Mouse (Mus musculus): ENCODE data around the gene Eya2. TPM values are rescaled to one million over a fixed set of nuclear protein-coding genes. Genes with fewer than 3 reads are reported as not detected.
A peak's percentile ranks its signal among the peaks of the same experiment; 100 is the strongest.
"Not testable (repeated sequence)": the region's sequence is repeated elsewhere in the genome, so short reads cannot be mapped to it uniquely, and the experiment has no call there.

Gene Eya2
- polyA plus RNA-seq, 1 experiment from 2014 or later = 0.16 TPM

DNA sequence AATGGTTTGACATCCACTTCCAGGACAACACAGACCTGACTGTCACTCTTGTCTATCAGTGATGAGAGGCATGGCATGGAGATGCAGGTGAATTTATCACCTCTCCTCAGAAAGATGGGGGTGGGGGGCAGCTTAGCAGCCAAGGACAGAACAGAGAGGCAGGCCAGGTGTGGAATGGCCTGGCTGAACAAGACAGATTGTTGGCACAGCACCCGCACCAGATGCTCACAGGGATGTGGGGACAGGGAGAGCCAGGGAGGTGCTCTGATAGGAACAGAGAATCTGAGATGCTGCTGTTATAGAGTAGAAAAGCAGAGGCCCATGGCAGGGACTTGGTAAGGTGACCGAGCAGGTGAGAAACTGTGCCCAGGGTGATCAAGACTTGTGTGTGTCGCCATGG, 194.8 kb downstream of the Eya2 start:
- no peak overlapping the region for H3K4me2 ChIP-seq (replicated peaks; ENCODE audit: low read depth)
- no peaks in the 10 kb centered on the region for H3K9me3 ChIP-seq (ENCODE audit: control insufficient read depth)
- no peak overlapping the region for H3K27ac ChIP-seq (ENCODE audit: low read depth, low read length)
- 89% methylated on average over 3 of the region's 3 CpGs for WGBS
- no peak for TF ChIP-seq CTCF (IDR thresholded peaks at IDR 0.05; ENCODE audit: low read depth)
- no peak overlapping the region for H3K4me3 ChIP-seq (ENCODE audit: low read depth, low read length)
- ATAC-seq = no peak
- no peaks in the 10 kb centered on the region for H3K4me1 ChIP-seq (replicated peaks; ENCODE audit: control insufficient read depth, insufficient read depth, low read length)
- no peaks in the 10 kb centered on the region for H3K27me3 ChIP-seq (replicated peaks; ENCODE audit: control insufficient read depth, insufficient read depth, low read length)
- no peak overlapping the region for H3K9ac ChIP-seq (ENCODE audit: low read depth, low read length)
- peaks cover 97% of the 10 kb centered on the region for H3K36me3 ChIP-seq (ENCODE audit: control insufficient read depth, insufficient read depth)

DNA sequence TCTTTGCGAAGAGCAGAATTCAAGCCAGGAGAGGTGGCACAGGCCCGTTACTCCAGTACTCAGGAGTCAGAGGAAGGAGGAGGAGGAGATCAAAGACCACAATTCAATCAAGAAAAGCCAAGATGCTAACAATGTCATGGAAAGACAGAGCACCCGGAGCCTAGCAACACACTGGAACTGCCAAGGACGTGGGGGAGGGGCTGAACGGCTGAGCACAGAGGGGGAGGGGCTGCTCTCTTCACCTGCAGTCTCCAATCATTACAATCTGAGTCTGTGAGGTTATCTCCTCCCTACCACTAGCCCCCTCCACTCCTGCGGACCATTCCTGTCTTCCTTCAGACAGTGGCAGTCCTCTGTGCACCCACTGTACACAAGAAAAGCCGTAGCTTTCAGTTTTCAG, 196.2 kb downstream of the Eya2 start:
- H3K4me2 ChIP-seq (replicated peaks; ENCODE audit: low read depth) = no peak overlapping the region
- H3K36me3 ChIP-seq (ENCODE audit: control insufficient read depth, insufficient read depth) = peaks cover 91% of the 10 kb centered on the region
- H3K27me3 ChIP-seq (replicated peaks; ENCODE audit: control insufficient read depth, insufficient read depth, low read length) = no peaks in the 10 kb centered on the region
- H3K27ac ChIP-seq (ENCODE audit: low read depth, low read length) = no peak overlapping the region
- no peaks in the 10 kb centered on the region for H3K4me1 ChIP-seq (replicated peaks; ENCODE audit: control insufficient read depth, insufficient read depth, low read length)
- H3K9me3 ChIP-seq (ENCODE audit: control insufficient read depth) = no peaks in the 10 kb centered on the region
- no peak overlapping the region for H3K9ac ChIP-seq (ENCODE audit: low read depth, low read length)
- WGBS = 58% methylated on average over 7 of the region's 7 CpGs
- ATAC-seq = no peak
- no peak for TF ChIP-seq CTCF (IDR thresholded peaks at IDR 0.05; ENCODE audit: low read depth)
- H3K4me3 ChIP-seq (ENCODE audit: low read depth, low read length) = no peak overlapping the region

DNA sequence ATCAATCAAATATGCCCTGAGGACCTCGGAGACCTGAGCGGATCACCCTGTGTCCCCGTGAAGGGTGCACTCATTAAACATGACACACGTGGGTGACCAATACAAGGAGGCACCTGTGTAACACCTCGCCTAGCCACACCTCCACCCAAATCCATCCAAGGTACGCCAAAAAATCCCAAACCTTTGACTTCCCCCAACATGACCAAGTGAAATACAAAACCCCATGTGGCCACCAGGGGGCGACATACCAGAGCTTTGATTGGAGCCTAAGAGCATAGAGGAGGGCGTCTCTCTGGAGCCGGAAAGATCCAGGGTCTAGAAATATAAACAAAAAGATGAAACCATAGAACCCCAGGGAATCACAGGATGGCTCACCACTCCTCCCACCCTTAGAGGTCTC, 196.8 kb downstream of the Eya2 start:
- peaks cover 93% of the 10 kb centered on the region for H3K36me3 ChIP-seq (ENCODE audit: control insufficient read depth, insufficient read depth)
- no peak overlapping the region for H3K4me2 ChIP-seq (replicated peaks; ENCODE audit: low read depth)
- ATAC-seq = 0 out of 2 replicates have a peak, but pooled peaks have one; percentile 13
- 60% methylated on average over 9 of the region's 9 CpGs for WGBS
- TF ChIP-seq CTCF (IDR thresholded peaks at IDR 0.05; ENCODE audit: low read depth) = peak; percentile 91
- H3K4me1 ChIP-seq (replicated peaks; ENCODE audit: control insufficient read depth, insufficient read depth, low read length) = no peaks in the 10 kb centered on the region
- no peaks in the 10 kb centered on the region for H3K9me3 ChIP-seq (ENCODE audit: control insufficient read depth)
- H3K27me3 ChIP-seq (replicated peaks; ENCODE audit: control insufficient read depth, insufficient read depth, low read length) = no peaks in the 10 kb centered on the region
- no peak overlapping the region for H3K27ac ChIP-seq (ENCODE audit: low read depth, low read length)
- H3K4me3 ChIP-seq (ENCODE audit: low read depth, low read length) = no peak overlapping the region
- no peak overlapping the region for H3K9ac ChIP-seq (ENCODE audit: low read depth, low read length)

DNA sequence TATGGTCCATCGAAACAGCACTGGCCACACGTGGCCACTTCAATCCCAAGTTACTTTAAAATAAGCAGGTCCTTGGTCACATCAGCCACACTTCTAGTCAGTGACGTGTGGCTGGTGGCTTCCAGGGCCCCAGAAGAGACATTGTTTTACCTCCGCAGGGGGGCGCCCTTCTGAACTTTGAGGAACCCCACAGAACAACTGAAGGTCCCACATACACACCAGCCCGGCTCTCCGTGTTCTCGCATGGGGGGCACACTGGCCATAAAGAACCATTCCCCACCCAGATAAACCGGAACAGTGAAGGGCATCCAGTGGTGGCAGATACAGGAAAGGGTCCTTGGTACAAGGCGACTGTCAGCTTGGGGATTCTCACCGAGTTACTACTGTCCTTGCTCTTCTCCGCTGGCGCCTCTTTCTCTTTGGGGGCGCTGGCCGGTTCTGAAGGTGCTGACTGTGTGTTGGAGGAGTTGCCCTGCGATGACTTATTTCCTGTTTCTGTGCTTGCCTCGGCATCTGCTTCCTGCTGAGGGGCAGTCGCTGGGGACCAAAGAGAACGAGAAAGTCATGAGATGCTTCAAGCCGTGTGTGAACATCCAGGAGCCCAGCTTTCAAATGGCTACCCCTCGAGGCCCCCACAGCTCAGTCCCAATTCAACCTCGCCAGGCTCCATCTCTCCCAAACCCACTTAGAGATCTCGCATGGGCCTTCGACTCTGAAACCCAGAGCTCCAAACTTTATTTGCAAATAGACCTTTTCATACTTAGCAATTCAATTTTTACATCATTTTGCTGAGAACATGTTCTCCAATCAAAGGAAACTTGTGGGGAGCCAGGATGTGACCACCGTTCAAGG, 197.8 kb downstream of the Eya2 start:
- no peak overlapping the region for H3K9ac ChIP-seq (ENCODE audit: low read depth, low read length)
- H3K27me3 ChIP-seq (replicated peaks; ENCODE audit: control insufficient read depth, insufficient read depth, low read length) = no peaks in the 10 kb centered on the region
- H3K4me3 ChIP-seq (ENCODE audit: low read depth, low read length) = no peak overlapping the region
- no peaks in the 10 kb centered on the region for H3K4me1 ChIP-seq (replicated peaks; ENCODE audit: control insufficient read depth, insufficient read depth, low read length)
- H3K27ac ChIP-seq (ENCODE audit: low read depth, low read length) = no peak overlapping the region
- 82% methylated on average over 25 of the region's 25 CpGs for WGBS
- no peaks in the 10 kb centered on the region for H3K9me3 ChIP-seq (ENCODE audit: control insufficient read depth)
- ATAC-seq = no peak
- no peak for TF ChIP-seq CTCF (IDR thresholded peaks at IDR 0.05; ENCODE audit: low read depth)
- no peak overlapping the region for H3K4me2 ChIP-seq (replicated peaks; ENCODE audit: low read depth)
- H3K36me3 ChIP-seq (ENCODE audit: control insufficient read depth, insufficient read depth) = peaks cover 93% of the 10 kb centered on the region

DNA sequence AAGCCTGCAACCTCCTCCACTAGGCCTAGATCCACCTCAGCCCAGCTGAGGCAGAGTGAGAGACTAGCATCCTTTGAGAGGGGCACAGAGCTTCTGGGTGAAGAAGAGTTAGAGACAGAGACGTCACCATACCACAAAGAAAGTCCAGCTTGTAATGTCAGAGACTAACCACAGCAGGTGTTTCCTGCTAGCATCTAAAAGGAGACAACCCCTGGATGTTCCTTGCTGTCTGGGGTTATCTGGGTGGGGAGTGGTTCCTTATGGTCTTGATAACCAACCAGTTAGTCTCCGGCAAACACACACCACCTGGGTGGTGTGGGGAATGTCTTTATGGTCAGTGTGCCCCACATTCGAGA, 198.4 kb downstream of the Eya2 start:
- no peak for TF ChIP-seq CTCF (IDR thresholded peaks at IDR 0.05; ENCODE audit: low read depth)
- WGBS = 58% methylated on average over 3 of the region's 3 CpGs
- Histone ChIP-seq H3K4me1 (replicated peaks; ENCODE audit: control insufficient read depth, insufficient read depth, low read length) (no peaks in the 10 kb centered on the region), H3K9ac (ENCODE audit: low read depth, low read length) (no peak overlapping the region), H3K9me3 (ENCODE audit: control insufficient read depth) (no peaks in the 10 kb centered on the region), H3K27ac (ENCODE audit: low read depth, low read length) (no peak overlapping the region), H3K4me2 (replicated peaks; ENCODE audit: low read depth) (no peak overlapping the region), H3K4me3 (ENCODE audit: low read depth, low read length) (no peak overlapping the region), H3K36me3 (ENCODE audit: control insufficient read depth, insufficient read depth) (peaks cover 92% of the 10 kb centered on the region), H3K27me3 (replicated peaks; ENCODE audit: control insufficient read depth, insufficient read depth, low read length) (no peaks in the 10 kb centered on the region)
- no peak for ATAC-seq

DNA sequence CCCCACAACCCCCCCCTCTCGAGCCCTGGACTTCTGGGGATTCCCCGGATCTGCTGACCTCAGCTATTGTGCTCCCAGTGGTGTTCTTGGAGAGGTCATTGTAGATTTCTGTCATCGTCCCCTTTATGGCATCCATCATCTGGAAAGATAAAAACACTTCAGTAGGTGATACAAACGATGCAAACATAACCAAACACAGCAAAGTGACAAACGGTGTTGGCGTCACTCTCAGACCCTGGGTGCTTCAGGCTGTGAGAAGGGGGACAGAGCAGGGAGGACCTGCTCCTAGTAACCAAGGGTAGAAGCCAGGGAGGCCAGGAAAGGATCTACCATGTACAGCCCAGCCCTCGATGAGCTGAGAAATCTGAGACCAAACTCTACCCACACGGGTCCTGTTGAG, 203.0 kb downstream of the Eya2 start:
- Histone ChIP-seq H3K9me3 (ENCODE audit: control insufficient read depth) (no peaks in the 10 kb centered on the region), H3K36me3 (ENCODE audit: control insufficient read depth, insufficient read depth) (peaks cover 87% of the 10 kb centered on the region), H3K4me3 (ENCODE audit: low read depth, low read length) (no peak overlapping the region), H3K27ac (ENCODE audit: low read depth, low read length) (no peak overlapping the region), H3K4me2 (replicated peaks; ENCODE audit: low read depth) (no peak overlapping the region), H3K27me3 (replicated peaks; ENCODE audit: control insufficient read depth, insufficient read depth, low read length) (no peaks in the 10 kb centered on the region), H3K9ac (ENCODE audit: low read depth, low read length) (no peak overlapping the region), H3K4me1 (replicated peaks; ENCODE audit: control insufficient read depth, insufficient read depth, low read length) (no peaks in the 10 kb centered on the region)
- no peak for TF ChIP-seq CTCF (IDR thresholded peaks at IDR 0.05; ENCODE audit: low read depth)
- WGBS = 61% methylated on average over 8 of the region's 8 CpGs
- no peak for ATAC-seq

DNA sequence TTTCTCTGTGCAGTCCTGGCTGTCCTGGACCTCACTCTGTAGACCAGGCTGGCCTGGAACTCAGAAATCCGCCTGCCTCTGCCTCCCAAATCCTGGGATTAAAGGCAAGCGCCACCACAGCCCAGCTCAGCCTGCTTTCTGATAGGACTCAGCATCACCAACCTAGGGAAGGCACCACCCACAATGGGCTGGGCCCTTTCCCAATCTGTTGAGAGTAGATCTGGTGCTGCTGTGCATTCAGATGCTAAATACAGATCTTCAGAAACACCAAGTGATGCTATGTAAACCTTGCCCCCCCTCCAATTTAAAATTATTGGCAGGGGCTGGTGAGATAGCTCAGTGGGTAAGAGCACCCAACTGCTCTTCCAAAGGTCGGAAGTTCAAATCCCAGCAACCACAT, 205.3 kb downstream of the Eya2 start:
- peaks cover 85% of the 10 kb centered on the region for H3K36me3 ChIP-seq (ENCODE audit: control insufficient read depth, insufficient read depth)
- WGBS = 94% methylated on average over 3 of the region's 3 CpGs
- ATAC-seq; H3K9ac ChIP-seq (ENCODE audit: low read depth, low read length); H3K4me1 ChIP-seq (replicated peaks; ENCODE audit: control insufficient read depth, insufficient read depth, low read length); H3K27me3 ChIP-seq (replicated peaks; ENCODE audit: control insufficient read depth, insufficient read depth, low read length); H3K4me2 ChIP-seq (replicated peaks; ENCODE audit: low read depth); H3K27ac ChIP-seq (ENCODE audit: low read depth, low read length); H3K4me3 ChIP-seq (ENCODE audit: low read depth, low read length); H3K9me3 ChIP-seq (ENCODE audit: control insufficient read depth): not testable (repeated sequence)
